Mouse (Mus musculus) mouse trophoblast stem cell (cell line): Measurements from ENCODE around the gene Nlgn1.

Experiments
- in situ Hi-C, 2 experiments: fragments of 300-500 bp; cut with MseI, MboI; formaldehyde crosslinking; loops; 2 replicates in 1 of 2; 3 replicates in 1 of 2; pipeline ENCODE4 v1.15.1; 2025

Gene Nlgn1

DNA sequence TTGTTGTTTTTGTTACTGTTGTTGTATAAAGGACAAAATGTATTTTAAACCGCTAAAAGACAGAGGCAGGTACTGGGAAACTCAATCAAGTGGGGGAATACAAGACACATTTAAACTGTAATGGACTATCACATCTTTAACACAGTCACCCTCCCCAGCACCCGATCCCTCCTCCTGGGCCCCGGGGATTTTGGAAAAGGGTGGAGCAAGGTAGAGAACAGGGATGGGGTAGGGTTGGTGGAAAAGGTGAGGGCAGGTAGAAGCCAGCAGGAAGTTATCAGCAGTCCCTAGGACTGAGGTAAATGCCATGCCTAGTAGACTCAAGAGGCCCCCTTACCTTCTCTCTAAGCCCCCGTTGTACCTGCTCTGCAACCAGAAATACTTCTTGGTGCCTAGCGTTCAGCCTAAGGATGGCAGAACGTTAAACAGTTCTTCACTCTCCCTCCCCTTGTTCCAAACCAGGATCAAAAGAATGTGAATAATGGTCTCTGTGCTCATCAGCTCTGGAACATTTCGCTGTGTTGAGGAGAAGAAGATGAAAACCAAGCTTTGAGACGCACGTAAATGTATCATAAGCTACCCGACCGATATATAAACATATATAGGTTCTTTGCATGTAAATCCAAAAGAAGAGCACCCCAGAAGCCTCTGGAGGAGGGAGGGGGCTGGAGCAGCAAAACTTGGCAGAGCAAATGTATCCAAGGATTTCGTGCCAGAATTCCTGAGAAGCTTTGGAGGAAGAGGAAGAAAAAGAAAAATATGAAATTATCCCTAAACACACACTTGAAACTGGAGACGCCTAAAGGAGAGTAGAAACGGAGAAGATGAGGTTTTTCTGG lies at the start of gene Nlgn1:
Nlgn1 (minus strand) TSS at position 61 of the 839 bp plus-strand sequence.
- in situ Hi-C loops, result no loop called here

DNA sequence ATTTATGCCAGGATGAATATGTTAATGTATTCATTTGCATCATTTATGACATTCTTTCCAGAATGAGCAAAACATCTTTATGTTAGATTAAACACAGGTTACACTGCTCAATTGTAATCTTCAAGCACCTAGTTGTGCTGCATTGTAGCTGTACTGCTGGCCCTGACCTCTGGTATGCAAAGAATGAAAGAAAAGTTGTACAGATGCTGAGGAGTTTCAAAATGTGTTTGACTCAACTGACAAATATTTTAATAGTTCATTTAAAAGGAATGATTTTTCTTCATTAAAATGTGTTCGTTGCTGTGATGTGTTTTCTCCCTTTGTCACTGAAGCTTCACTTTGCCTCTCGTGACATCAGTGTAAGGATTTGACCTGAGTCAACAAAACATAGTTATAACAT lies 46.0 kb upstream of the Nlgn1 start:
- in situ Hi-C loops, result no loop called here

DNA sequence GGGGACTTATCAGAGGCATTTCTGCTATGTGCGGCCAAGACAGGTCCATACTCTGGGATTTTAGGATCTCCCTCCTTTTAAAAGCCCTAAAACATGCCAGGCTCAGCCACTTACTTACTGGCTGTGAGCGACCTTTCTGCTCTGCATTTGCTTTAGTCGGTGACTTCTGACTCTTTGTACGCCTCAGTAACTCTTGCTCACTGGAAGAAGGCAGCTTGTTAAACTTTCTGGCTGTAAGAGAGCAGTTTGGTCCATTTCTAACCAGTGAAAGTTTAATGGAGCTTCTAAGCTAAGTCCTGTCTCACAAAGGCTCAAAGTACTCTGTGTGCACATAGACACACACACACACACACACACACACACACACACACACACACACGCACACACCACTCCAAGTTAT lies 22.8 kb upstream of the Nlgn1 start:
- in situ Hi-C loops, result no loop called here

DNA sequence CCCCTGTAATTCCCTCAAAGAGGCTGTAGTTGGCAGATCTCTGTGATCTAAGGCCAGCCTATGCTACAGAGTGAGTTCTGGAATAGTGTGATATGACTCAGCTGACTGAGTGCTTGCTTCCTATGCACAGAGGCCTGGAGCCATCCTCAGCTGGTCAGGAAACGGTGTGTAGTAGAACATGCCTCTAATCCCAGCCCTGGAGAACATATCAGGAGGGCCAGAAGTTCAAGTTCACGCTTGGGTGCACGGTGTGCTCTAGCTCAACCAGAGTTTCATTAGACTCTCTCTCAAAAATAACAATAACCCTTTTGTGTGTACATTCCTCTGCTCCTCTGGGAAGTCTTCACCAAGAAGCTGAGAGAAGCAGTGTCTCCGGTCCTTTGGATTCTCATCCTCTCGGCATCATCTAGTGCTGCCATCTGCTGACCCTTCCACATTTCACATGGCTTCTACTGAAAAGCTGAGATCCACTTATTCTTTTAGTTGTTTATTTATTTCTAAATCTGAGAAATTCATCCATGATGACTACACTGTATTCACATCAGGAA lies 22.3 kb upstream of the Nlgn1 start:
- in situ Hi-C loops, result no loop called here

DNA sequence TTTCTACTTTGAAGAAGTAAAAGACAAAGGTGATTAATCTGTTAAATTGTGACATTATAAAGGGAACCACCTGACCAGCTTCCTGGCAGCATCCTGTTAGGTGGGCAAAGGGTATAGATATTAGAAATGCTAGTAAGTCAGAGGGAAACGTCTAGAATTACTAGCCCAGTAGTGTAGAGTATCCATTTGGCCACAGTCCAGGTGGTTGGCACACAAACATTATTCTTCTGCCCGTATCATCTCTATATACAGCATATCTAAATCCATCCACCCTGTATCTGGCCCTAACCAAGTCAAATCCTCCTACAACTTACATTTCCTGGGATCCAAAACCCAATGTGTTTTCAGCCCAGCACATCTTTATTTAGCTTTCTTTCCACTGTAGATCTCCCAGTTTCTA lies 5.2 kb upstream of the Nlgn1 start:
- in situ Hi-C loops, result no loop called here

DNA sequence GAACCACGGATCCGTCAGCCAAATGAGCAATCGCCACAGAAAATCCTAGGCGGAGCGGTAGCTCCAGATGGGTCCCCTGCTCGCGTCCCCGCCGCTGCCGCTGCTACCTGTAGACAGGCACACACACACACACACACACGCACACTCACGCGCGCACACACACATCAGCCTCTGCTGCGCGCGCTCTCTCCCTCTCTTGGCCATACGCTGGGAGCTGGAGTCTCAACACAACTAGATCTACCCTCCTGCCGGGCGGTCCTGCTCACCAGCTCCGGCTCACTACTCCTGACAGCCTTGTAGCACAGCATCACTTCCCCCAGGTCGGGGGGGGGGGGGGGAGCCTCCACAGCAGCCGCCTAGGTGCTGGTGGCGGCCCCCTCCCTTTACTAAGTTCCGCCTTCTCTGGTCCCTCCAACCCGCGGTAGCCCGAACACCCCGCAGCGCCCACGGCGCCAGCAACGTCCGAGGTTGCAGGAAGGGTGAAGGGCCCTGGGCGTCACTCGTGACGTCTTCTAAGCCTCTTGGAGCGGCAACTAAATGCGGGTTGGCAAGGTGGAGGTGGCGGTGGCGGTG lies 1.1 kb upstream of the Nlgn1 start:
- in situ Hi-C loops, result no loop called here

DNA sequence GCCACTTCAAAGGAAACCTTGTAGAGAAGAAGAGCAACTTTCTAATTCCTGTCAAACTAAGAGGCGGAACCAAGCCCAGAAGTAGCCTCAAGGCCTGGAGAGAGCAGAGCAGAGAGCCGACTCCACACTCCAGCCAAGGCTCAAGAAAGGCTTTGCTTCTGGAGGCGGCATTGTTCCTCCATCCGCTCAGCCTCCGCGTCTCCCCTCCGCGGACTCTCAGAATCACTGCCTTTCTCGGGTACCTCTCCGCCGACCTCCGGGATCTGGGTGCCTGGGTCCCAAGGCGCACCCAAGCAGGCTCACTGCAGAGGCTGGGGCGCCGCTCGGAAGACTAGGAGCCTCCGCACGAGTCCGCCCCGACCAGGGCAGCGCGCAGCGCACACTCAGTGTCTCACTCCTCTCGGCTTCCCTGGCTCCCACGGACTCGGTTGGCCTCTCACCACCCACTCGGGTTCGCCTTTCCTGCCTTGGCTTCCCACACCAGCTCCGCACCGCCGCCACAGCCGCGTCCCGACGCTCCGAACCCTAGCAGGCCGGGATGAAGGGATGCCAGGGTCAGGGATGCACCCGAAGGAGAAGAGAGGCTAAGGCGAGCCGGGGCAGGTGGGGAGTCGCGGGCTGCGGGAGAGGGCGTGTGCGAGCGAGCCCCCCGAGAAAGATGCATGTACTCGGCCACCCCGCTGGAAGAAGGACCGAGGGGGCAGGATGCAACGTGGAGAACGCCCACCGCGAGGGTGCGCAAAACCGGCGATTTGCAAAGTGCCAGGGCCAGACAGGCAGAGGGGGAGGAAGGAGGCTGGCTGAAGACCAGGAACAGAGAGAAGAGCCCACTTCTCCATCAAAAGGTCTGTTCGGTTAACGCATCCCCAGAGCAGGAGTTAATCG lies 841 bp downstream of the Nlgn1 start:
- in situ Hi-C loops, result no loop called here

DNA sequence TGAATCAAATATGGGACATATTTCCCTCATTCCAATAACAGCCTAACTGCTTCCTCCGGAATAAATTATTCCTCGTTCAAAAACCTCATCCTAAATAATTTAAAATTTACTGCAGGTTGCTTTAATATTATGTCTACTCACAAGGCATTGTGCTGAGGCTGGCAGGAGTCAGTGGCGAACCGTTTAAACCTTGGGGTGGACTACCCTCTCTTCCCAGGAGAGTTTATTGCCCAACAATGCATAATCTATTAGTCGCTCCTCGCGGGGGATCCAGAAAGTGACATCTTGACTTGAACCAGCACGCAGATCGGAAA lies 1.4 kb downstream of the Nlgn1 start:
- in situ Hi-C loops, result no loop called here

DNA sequence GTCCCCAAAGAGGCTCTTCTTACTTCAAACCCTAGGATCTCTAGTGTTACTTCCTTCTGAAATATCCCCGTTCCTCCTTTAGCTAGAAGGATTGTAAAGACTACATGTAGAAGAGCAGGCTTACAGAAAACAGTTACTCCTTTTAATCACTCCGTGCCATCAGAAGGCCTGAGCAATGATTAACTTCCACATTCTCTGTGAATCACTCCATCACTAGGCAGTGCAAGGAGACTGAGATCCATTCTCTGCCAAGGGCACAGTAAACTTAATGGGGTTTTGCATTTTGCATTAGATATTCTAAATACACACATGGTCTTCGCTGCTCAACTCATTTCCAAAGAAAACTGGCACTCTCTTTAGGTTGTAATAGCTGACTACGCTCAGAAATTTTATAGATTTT lies 2.2 kb downstream of the Nlgn1 start:
- in situ Hi-C loops, result no loop called here

DNA sequence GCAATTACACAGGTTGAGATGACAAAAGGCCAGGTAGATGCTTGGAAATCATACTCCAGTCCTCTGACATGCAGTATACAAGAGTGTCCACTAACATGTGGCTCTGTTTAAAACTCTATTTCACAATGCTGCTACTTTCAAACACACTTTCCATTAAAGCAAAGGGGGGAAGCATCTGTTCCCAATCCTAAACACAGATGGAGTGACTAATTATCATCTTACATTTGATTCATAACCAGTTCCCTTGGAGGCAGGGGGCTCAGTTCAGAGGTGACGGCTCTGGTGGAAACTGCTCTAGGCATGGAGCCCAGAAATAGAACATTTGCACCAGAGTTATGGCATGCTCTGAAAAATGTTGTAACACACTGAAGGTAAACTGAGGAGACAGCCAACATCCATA lies 7.8 kb downstream of the Nlgn1 start:
- in situ Hi-C loops, result no loop called here

DNA sequence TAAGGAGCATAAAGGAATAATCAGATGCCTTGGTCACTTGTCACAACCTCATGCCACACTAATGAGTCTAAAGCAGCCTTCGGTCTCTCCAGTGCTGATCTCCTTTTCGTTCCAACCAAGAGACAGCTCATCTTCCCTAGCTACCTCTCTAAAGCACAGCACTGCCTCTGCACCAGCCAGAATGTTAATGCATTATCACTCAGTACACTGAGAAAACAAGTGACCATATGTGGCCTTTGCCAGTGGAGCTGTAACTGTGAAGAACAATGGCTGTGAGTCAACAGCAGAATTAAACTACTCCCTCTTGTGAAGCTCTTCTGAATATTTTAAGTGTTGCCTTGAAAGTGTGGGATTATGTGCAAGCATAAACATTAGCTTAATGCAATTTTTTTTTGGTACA lies 14.9 kb downstream of the Nlgn1 start:
- in situ Hi-C loops, result no loop called here

DNA sequence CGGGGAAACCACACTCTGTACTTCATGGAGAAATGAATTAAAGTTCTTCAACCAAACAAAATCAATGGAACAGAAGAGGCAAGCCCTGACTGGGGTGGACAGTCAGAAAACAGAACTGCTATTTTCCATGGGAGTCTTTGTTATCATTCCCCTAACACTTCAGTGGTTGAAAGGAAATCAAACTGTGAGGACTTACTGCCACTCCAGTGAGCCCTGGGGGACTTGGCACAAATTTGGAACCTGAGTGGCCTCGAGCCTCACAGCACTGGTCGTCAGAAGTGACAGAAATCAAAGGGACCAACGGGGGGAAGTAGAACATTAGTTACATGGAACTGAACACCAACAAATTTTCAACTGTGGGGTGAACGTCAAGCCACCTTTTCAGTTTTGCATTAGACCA lies 34.4 kb downstream of the Nlgn1 start:
- in situ Hi-C loops, result no loop called here

DNA sequence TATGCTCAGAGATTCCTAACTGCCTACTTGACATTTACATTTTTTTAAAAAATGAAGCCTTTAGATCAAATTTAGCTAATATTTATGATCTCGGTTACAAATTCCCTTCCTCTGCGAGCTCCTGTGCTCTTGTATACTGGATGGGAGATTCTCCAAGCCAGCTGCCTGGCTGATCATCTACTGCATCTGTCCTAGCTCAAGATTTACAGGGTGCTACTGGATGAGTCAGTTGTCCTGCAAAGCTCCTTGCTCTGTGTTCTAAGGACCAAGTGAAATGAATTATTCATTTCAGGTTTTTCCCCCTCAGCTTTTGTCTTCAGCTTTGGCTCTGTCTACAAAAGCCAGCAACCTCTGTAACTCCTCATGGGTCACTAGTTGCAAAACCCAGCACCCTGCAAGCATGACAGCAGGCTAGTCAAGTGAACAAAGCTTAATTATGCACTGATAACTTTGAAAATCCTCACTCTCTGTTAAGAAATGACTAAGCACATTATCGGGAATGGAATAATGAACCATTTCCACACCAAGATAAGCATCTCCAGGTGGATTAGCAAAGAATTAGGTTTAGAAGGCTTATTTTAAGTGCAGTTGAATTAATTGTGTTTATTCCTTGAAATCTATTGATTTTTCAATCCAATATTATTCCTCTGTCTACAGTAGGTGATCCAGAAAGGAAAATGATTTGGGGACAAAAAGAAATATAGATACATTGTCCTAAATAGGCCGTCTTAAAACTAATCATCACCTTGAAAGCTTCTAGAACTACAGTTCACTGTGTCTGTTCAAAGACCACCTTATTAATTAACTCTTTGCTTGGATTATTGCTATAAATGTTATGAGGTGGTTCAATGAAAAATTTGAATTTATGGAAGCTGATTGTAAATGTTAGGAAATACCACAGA lies 61.1 kb downstream of the Nlgn1 start:
- in situ Hi-C loops, result no loop called here

DNA sequence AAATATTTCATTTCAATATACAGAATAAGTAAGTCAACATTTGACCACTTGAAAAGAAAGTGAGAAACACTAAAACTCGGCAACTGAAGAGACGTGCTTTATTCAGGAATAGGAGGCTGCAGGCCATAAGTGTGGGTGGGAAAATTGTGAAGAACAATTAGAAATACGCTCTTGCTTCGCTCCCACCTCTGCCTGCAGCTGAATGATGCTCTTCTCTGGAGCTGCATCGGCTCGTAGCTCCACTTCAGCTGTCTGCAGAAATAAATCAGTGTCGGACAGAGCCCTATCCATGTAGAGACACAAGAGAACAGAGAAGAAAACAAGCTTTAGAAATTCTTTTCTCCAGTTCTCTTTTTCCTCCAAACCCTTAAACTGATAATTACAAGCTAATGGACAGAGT lies 85.7 kb downstream of the Nlgn1 start:
- in situ Hi-C loops, result no loop called here

DNA sequence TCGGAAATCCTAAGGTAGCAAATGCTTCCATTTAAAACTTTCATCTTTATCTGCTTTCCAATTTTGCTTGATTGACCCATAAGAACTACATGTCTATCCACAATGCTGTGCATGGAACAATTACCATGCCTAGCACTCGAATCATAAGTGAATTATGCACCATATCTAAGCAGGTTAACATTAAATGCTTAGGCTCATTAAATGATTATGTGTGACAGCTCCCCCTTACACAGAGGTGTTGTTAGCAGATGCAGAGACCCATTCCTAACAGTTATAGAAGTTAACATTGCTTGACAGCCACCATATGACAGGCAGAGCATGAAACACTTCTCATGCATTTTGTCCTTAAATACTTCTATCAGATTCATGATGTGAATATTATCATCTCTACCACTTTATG lies 89.0 kb downstream of the Nlgn1 start:
- in situ Hi-C loops, result no loop called here

DNA sequence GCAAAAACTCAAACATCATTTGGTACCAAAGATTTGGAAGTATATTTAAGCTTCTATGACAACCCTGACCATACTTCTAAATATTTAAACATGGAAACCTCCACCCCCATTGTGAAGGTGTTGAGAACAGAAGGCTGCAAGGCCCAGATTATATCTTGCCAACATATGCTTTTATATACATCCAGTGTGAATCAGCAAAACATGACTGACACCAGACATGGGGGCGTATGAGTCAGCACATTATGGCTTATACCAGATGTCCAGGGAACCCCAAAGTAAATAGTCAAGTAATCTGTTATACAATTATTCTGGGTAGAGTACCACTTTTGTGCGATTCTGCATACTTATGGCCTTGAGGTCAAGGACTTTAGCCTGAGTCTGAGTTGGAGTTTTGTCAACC lies 102.3 kb downstream of the Nlgn1 start:
- in situ Hi-C loops, result no loop called here

DNA sequence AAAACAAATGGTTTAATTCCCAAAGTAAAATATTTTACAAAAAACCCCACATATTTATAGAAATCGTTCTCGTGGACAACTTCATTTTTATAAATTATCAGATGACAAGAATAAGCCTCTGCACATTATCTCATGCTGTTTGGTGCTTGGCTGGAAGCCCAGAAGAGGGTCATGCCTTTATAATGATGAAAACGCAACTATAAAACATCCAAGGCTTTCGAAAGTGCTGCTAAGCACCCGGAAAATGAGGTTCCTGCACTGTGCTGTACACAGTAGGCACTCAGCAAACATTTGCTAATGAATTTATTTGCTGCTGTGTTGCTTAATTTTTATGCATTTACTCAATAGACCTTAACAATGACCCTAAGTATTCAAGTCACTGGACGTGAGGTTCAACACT lies 103.4 kb downstream of the Nlgn1 start:
- in situ Hi-C loops, result no loop called here

DNA sequence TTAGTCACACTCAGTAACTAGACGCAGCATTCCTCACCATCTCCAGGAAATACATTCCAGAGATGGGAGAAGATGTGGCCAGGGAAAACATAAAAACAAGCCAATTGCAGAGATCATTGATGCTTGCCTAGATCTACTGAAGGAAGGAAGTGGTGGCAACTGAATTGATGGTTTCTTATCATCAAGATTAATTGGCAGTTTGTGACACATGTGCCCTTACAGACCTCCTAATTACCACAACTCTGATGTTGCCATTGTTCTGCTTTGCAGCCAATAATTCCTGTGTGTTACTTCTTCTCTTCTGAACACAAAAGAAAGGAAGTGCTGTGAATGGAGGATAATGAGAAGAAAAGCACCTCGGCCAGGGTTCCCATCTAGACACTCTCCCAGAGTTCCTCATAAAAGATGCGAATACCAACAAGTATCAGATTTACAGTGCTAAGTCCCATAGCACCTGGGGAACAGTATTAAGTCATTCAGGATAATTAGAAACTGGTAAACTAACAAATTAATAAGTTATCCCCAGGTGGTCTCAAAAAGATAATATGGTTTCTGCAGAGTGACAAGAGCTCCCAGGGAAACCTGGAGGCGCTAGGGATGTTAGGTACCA lies 104.0 kb downstream of the Nlgn1 start:
- in situ Hi-C loops, result no loop called here

DNA sequence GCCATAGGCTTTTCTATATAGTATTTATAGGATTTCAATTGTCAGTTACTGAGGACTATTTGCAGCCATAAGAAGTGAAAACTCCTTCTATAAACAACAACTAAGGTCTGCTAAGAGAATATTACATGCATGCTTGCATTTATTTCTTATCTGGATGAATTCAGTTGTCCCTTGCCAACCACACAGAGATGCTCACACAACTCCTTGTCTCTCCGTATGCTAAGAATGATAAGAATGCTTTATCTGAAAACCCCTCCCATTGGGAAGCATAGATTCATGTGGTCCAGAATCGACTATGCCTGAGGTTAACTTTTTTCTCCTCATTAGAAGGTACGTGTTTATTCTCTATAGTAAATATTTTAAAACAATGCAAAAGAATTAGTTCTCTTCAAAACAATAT lies 108.8 kb downstream of the Nlgn1 start:
- in situ Hi-C loops, result no loop called here

DNA sequence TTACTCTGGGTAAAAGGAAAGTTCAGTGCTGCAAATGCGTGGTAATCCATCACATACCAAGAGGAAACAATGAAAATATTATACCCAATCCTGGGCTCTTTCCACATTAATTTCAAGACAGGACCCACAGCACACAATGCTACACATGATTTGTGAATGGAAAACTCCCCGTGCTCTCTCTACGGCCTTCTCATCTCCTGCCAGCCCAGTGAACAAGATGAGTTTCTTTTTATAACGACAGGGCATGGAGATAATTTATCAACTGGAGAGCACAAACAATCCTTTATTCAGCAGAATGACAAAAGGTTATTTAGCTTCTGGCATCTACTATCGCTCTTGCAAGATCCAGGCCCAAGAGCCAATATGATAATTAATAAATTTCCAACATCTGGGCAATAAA lies 116.0 kb downstream of the Nlgn1 start:
- in situ Hi-C loops, result no loop called here

DNA sequence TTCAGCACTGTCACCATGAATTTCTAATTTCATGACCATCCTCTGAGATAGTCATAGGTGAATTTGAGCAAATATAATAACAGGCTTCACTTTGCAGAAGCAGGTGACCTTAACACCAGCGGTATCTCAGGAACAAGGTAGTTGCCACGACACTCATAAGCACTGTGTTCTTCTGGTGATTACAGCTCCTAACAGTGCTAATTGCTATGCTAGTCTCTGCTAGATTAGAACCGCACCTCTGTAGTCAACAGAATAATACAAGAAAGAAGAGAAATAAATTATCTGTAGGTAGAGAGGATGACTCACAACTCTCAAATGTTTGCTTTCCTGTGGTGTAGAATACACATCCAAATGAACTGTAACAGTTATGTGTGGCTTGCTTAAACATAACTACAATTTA lies 129.6 kb downstream of the Nlgn1 start:
- in situ Hi-C loops, result no loop called here
